9 mouse cellular contexts compared by ENCODE assay signal in genomic region chr2:126033114-126033972, GRCm38 (mm10). TPM values are rescaled to one million over a fixed set of nuclear protein-coding genes. Genes with fewer than 3 reads are reported as not detected.
DNase-seq lines count a peak whose midpoint lies in the region; ATAC-seq and TF ChIP-seq lines count a peak whose summit lies in the region.
"Had no signal": no experiment of that assay in that cellular context is flagged by ENCODE, and none has a peak within 500 bp of the region (broad histone marks: within the 10 kb centered on the region; RNA-seq: fewer than 3 reads in every experiment).

No protein-coding gene starts in this region.

- H3K4me1 ChIP-seq in embryonic facial prominence, embryonic 11.5 days (ENCODE audit: control insufficient read depth, insufficient read depth, low read length), result no peaks in the 10 kb centered on the region
- peaks cover 17% of the 10 kb centered on the region for H3K4me1 ChIP-seq in embryonic facial prominence, embryonic 10.5 days
- no peaks in the 10 kb centered on the region for H3K4me1 ChIP-seq in lung, postnatal 0 days (ENCODE audit: insufficient read depth, low read depth, low read length)
- H3K4me1 ChIP-seq in lung, adult 2 months (ENCODE audit: control insufficient read depth, insufficient read depth, low read length), result peaks cover 3% of the 10 kb centered on the region; the same call in 1 of the 2 replicates

- H3K4me2 ChIP-seq in embryonic facial prominence, embryonic 11.5 days (ENCODE audit: low read depth, low read length), result no peak overlapping the region
- H3K4me2 ChIP-seq in lung, postnatal 0 days (replicated peaks; ENCODE audit: low read depth, low read length), result no peak overlapping the region

- TF ChIP-seq POLR2A in lung, adult 2 months (IDR thresholded peaks at IDR 0.05; ENCODE audit: borderline replicate concordance, extremely low read depth, low read depth, low read length), result no peak

- TF ChIP-seq EP300 in lung, postnatal 0 days (IDR thresholded peaks at IDR 0.05), result no peak

- TF ChIP-seq CTCF in lung, postnatal 0 days (IDR thresholded peaks at IDR 0.05), result peak; percentile 74
- no peak for TF ChIP-seq CTCF in lung, adult 2 months (IDR thresholded peaks at IDR 0.05; ENCODE audit: insufficient read depth, low read length)

- ATAC-seq in embryonic facial prominence, embryonic 11.5 days (replicated peaks; ENCODE audit: insufficient number of reproducible peaks, low FRiP score, low TSS enrichment, low read depth), result no peak
- no peak for ATAC-seq in lung, postnatal 0 days
- 0 out of 2 replicates have a peak, but pooled peaks have one; percentile 55 for ATAC-seq in megakaryocyte-erythroid progenitor cell, adult 5-6 weeks (replicated peaks; ENCODE audit: low FRiP score, low TSS enrichment, poor library complexity, severe bottlenecking)

- peak; percentile 49 for DNase-seq in embryonic facial prominence, embryonic 11.5 days (ENCODE audit: low spot score)
- no peak for DNase-seq in embryonic facial prominence, embryonic 10.5 days (ENCODE audit: low spot score)
- DNase-seq in lung, postnatal 0 days (ENCODE audit: low spot score), result no peak
- no peak for DNase-seq in lung, adult 2 months
- DNase-seq in embryo, embryonic 11 days, result peak; percentile 47
- no peak for DNase-seq in Muller cell, postnatal 12 days (ENCODE audit: inconsistent ontology term)
- DNase-seq in spleen, adult 12 weeks (ENCODE audit: low spot score), result no peak

- H3K36me3 ChIP-seq in embryonic facial prominence, embryonic 11.5 days (replicated peaks; ENCODE audit: control insufficient read depth, insufficient read depth, low read depth, low read length), result no peaks in the 10 kb centered on the region
- no peaks in the 10 kb centered on the region for H3K36me3 ChIP-seq in embryonic facial prominence, embryonic 10.5 days (replicated peaks)
- no peaks in the 10 kb centered on the region for H3K36me3 ChIP-seq in lung, postnatal 0 days (ENCODE audit: insufficient read depth, low read length)
- H3K36me3 ChIP-seq: limb, embryonic 13.5 days had no signal

- H3K4me3 ChIP-seq in embryonic facial prominence, embryonic 11.5 days (ENCODE audit: low read depth, low read length), result no peak overlapping the region
- no peak overlapping the region for H3K4me3 ChIP-seq in embryonic facial prominence, embryonic 10.5 days
- no peak overlapping the region for H3K4me3 ChIP-seq in lung, postnatal 0 days (ENCODE audit: low read depth, low read length)
- H3K4me3 ChIP-seq in lung, adult 2 months (replicated peaks; ENCODE audit: extremely low read depth, low read depth, low read length), result no peak overlapping the region

- WGBS in embryonic facial prominence, embryonic 11.5 days, result 82% methylated on average over 8 of the region's 8 CpGs
- 82% methylated on average over 8 of the region's 8 CpGs for WGBS in embryonic facial prominence, embryonic 10.5 days
- 65% methylated on average over 8 of the region's 8 CpGs for WGBS in lung, postnatal 0 days
- 66% methylated on average over 8 of the region's 8 CpGs for WGBS in lung, adult 2 months

- no peaks in the 10 kb centered on the region for H3K9me3 ChIP-seq in embryonic facial prominence, embryonic 11.5 days (replicated peaks; ENCODE audit: control insufficient read depth, low read length)
- H3K9me3 ChIP-seq in embryonic facial prominence, embryonic 10.5 days, result no peaks in the 10 kb centered on the region
- H3K9me3 ChIP-seq in lung, postnatal 0 days (ENCODE audit: low read length), result no peaks in the 10 kb centered on the region
- H3K9me3 ChIP-seq: limb, embryonic 13.5 days had no signal

- H3K9ac ChIP-seq in embryonic facial prominence, embryonic 11.5 days (replicated peaks; ENCODE audit: low read length), result no peak overlapping the region
- no peak overlapping the region for H3K9ac ChIP-seq in lung, postnatal 0 days (replicated peaks; ENCODE audit: low read depth)

- no peak overlapping the region for H3K27ac ChIP-seq in embryonic facial prominence, embryonic 11.5 days (replicated peaks; ENCODE audit: low read depth, low read length)
- no peak overlapping the region for H3K27ac ChIP-seq in embryonic facial prominence, embryonic 10.5 days (replicated peaks)
- no peak overlapping the region for H3K27ac ChIP-seq in lung, postnatal 0 days (ENCODE audit: low read length)

- H3K27me3 ChIP-seq in embryonic facial prominence, embryonic 11.5 days (ENCODE audit: control insufficient read depth, insufficient read depth, low read length), result no peaks in the 10 kb centered on the region
- H3K27me3 ChIP-seq in embryonic facial prominence, embryonic 10.5 days (replicated peaks; ENCODE audit: low read depth, poor library complexity, severe bottlenecking), result no peaks in the 10 kb centered on the region
- no peaks in the 10 kb centered on the region for H3K27me3 ChIP-seq in lung, postnatal 0 days (replicated peaks; ENCODE audit: insufficient read depth, low read length)
- H3K27me3 ChIP-seq: limb, embryonic 13.5 days had no signal

RNA-seq across cellular contexts. Expression of gene Fgf7, which starts 1.1 kb away (rescaled TPM):
- polyA plus RNA-seq in embryonic facial prominence, embryonic 11.5 days (2014; fragmentation: Nextera tagmentation; extraction: Ambion mirVana), result 1.4 and 1.9 TPM in 2 replicates
- 0.52 and 0.79 TPM in 2 replicates for polyA plus RNA-seq in embryonic facial prominence, embryonic 10.5 days (2016; fragmentation: Nextera tagmentation; extraction: Ambion mirVana)
- polyA plus RNA-seq in lung, postnatal 0 days (2015; fragmentation: Nextera tagmentation; extraction: Ambion mirVana), result 10.6 and 11.2 TPM in 2 replicates
- polyA plus RNA-seq in lung, adult 2 months (2012; rRNA removed), result 8.8 and 17.2 TPM in 2 replicates
- total RNA-seq in megakaryocyte-erythroid progenitor cell, adult 5-6 weeks (2014; fragmentation: Nextera tagmentation), result not detected in 2 replicates
- not detected in 2 replicates for total RNA-seq in megakaryocyte-erythroid progenitor cell, adult 5-6 weeks (2017)

Comparison
In these comparisons a context has a peak if more than half of its experiments do, and no peak if none do; other contexts are left out.
1. DNase-seq: peak in embryonic facial prominence, embryonic 11.5 days (single experiment) and embryo, embryonic 11 days (single experiment); none in embryonic facial prominence, embryonic 10.5 days (single experiment), lung, postnatal 0 days (single experiment), lung, adult 2 months (single experiment), Muller cell, postnatal 12 days (single experiment) and spleen, adult 12 weeks (single experiment).